Mouse (Mus musculus): ENCODE measurements at regions not wholly inside any gene's neighbourhood (a gene's known extent, or its start where the extent isn't known, plus 50 kb on each side); places are given as distances from the start of the nearest gene placed in this dataset.

DNA sequence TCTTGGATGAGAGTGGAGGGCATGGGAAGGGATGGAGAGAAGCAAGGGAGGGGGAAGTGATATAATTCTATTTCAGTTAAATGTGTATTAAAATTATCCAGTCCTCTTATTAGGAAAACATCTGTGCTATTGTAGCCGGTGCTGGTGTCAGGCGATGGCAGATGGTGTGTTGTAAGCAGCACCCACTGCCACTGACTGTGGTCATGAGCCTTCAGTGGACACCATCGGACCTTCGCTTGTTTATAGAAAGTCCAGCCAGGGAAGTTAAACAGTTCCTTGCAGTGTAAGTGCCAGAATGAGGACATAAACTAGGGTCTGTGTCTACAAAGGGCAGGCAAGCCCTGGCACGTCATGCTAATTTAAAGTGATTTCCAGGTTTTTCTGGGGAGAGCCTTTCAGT lies 80.7 kb upstream of the Fat4 start:
- Histone ChIP-seq H3K4me3 (ENCODE audit: low read depth, low read length) (no peak overlapping the region), H3K36me3 (ENCODE audit: control insufficient read depth, insufficient read depth, low read length, poor library complexity, severe bottlenecking) (no peaks in the 10 kb centered on the region), H3K4me1 (ENCODE audit: control insufficient read depth, insufficient read depth, low read length) (no peaks in the 10 kb centered on the region), H3K27ac (ENCODE audit: insufficient read depth, low read length) (no peak overlapping the region), H3K9me3 (replicated peaks; ENCODE audit: control insufficient read depth, insufficient read depth, low read length, poor library complexity, severe bottlenecking) (peaks cover 6% of the 10 kb centered on the region; the same call in 1 of the 2 replicates), H3K27me3 (ENCODE audit: control insufficient read depth, insufficient read depth, low read length, poor library complexity, severe bottlenecking) (no peaks in the 10 kb centered on the region), H3K9ac (ENCODE audit: low read depth, poor library complexity, severe bottlenecking) (no peak overlapping the region)
- TF ChIP-seq CTCF (IDR thresholded peaks at IDR 0.05; ENCODE audit: low read depth, low read length), result no peak
- TF ChIP-seq POLR2A (IDR thresholded peaks at IDR 0.05; ENCODE audit: insufficient read depth, low read length), result no peak
- no peak for TF ChIP-seq EP300 (IDR thresholded peaks at IDR 0.05; ENCODE audit: insufficient read depth, low read depth, low read length)

DNA sequence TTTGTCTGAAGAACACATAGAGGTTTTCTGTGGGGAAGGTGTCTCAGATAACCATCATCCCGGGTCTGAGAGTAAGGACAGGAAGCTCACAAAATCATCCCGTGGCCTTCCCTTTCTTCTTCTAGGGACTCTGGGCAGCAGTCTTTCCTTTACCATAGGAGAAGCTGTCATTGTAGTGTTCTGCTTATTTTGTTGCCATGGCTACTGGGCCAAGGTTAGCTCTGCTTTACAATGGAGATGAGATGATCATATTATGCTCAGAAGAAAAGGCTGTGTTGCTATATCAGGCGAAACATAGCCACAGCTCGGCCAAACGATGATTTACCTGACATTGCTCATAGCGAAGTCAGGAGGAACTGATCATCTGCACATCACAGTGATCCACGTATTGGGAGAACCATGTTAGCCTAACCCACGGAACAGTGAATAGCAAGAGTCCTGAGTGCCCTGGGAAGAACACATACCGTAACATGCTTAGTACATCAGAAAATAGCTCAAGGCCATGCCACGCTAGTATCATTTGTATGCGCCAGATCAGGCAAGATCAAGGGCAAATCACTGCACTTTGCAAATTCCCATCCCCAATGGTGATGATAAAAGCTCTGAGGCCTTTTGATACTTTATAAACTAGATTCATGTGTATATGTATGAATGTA lies 91.0 kb upstream of the Fat4 start:
- TF ChIP-seq EP300 (IDR thresholded peaks at IDR 0.05; ENCODE audit: insufficient read depth, low read depth, low read length) (no peak), CTCF (IDR thresholded peaks at IDR 0.05; ENCODE audit: low read depth, low read length) (no peak), POLR2A (IDR thresholded peaks at IDR 0.05; ENCODE audit: insufficient read depth, low read length) (no peak)
- Histone ChIP-seq H3K4me3 (ENCODE audit: low read depth, low read length) (no peak overlapping the region), H3K27me3 (ENCODE audit: control insufficient read depth, insufficient read depth, low read length, poor library complexity, severe bottlenecking) (no peaks in the 10 kb centered on the region), H3K27ac (ENCODE audit: insufficient read depth, low read length) (no peak overlapping the region), H3K9ac (ENCODE audit: low read depth, poor library complexity, severe bottlenecking) (no peak overlapping the region), H3K4me1 (ENCODE audit: control insufficient read depth, insufficient read depth, low read length) (no peaks in the 10 kb centered on the region), H3K9me3 (replicated peaks; ENCODE audit: control insufficient read depth, insufficient read depth, low read length, poor library complexity, severe bottlenecking) (no peaks in the 10 kb centered on the region), H3K36me3 (ENCODE audit: control insufficient read depth, insufficient read depth, low read length, poor library complexity, severe bottlenecking) (no peaks in the 10 kb centered on the region)

DNA sequence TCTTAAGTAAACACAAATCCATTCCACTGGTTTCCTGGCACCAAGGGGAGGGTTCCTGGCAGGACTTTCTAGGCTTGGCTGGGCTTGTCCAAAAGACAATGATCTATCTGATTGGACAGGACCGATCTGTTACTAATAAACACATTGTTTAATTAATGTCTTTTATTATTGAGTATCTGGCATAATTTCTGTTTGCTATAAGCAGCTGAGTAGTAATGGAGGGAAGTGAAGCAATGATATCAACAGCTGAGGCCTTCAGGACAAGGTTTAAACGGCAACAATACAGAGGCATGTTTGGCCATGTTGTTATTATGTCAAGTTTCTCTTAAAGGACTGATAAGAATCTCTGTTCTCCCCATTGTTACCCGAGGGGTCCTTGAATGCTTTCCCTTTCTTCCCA lies 93.5 kb upstream of the Fat4 start:
- Histone ChIP-seq H3K9ac (ENCODE audit: low read depth, poor library complexity, severe bottlenecking) (no peak overlapping the region), H3K4me1 (ENCODE audit: control insufficient read depth, insufficient read depth, low read length) (no peaks in the 10 kb centered on the region)
- TF ChIP-seq CTCF (IDR thresholded peaks at IDR 0.05; ENCODE audit: low read depth, low read length), result no peak
- TF ChIP-seq POLR2A (IDR thresholded peaks at IDR 0.05; ENCODE audit: insufficient read depth, low read length), result no peak
- TF ChIP-seq EP300 (IDR thresholded peaks at IDR 0.05; ENCODE audit: insufficient read depth, low read depth, low read length), result no peak

DNA sequence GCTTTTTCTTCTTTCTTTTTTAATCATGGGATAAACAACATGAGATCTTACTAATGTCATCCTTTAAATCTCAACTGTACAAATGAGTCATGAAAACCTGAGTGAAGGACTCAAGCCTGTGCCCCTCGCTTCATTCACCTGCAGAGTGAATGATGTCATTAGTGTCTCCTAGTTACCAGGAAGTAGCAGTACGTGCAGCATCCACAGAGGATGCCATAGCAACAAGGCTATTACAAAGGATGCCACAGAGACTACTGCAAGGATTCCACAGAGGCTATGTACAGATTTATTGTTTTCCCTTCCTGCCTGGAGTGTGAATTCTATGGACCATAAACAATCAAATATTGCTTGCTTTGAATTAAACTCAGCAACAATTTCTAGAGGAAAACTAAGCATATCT lies 98.0 kb upstream of the Fat4 start:
- Histone ChIP-seq H3K36me3 (ENCODE audit: control insufficient read depth, insufficient read depth, low read length, poor library complexity, severe bottlenecking) (no peaks in the 10 kb centered on the region), H3K4me3 (ENCODE audit: low read depth, low read length) (no peak overlapping the region)
- no peak for TF ChIP-seq EP300 (IDR thresholded peaks at IDR 0.05; ENCODE audit: insufficient read depth, low read depth, low read length)

More for the DNA sequence above, 93.5 kb upstream of the Fat4 start:
- Histone ChIP-seq H3K27ac (ENCODE audit: insufficient read depth, low read length) (no peak overlapping the region), H3K4me3 (ENCODE audit: low read depth, low read length) (no peak overlapping the region), H3K27me3 (ENCODE audit: control insufficient read depth, insufficient read depth, low read length, poor library complexity, severe bottlenecking) (no peaks in the 10 kb centered on the region), H3K9me3 (replicated peaks; ENCODE audit: control insufficient read depth, insufficient read depth, low read length, poor library complexity, severe bottlenecking) (no peaks in the 10 kb centered on the region), H3K36me3 (ENCODE audit: control insufficient read depth, insufficient read depth, low read length, poor library complexity, severe bottlenecking) (no peaks in the 10 kb centered on the region)

DNA sequence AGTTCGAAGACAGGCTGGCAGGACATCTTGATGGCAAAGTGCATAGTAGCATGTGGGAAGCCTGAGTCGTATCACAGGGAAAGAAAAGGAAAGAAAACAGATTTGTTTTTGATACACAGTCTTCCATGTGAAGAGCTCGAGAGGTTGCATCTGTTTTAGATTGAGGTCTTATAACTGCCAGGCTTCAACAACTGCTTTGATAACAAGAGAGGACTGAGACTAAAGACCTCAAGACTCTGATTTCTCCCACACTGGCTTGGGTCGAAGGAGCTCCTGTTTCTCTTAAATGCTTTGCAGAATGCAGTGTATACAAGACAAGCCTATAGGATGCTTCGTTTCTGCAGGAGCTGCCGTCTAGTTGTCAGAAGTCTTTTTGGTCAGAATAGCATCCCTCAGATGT lies 103.0 kb upstream of the Fat4 start:
- Histone ChIP-seq H3K4me3 (ENCODE audit: low read depth, low read length) (no peak overlapping the region), H3K36me3 (ENCODE audit: control insufficient read depth, insufficient read depth, low read length, poor library complexity, severe bottlenecking) (no peaks in the 10 kb centered on the region), H3K9me3 (replicated peaks; ENCODE audit: control insufficient read depth, insufficient read depth, low read length, poor library complexity, severe bottlenecking) (no peaks in the 10 kb centered on the region), H3K27me3 (ENCODE audit: control insufficient read depth, insufficient read depth, low read length, poor library complexity, severe bottlenecking) (no peaks in the 10 kb centered on the region), H3K9ac (ENCODE audit: low read depth, poor library complexity, severe bottlenecking) (no peak overlapping the region), H3K4me1 (ENCODE audit: control insufficient read depth, insufficient read depth, low read length) (no peaks in the 10 kb centered on the region), H3K27ac (ENCODE audit: insufficient read depth, low read length) (no peak overlapping the region)
- TF ChIP-seq POLR2A (IDR thresholded peaks at IDR 0.05; ENCODE audit: insufficient read depth, low read length), result no peak

More for the DNA sequence above, 98.0 kb upstream of the Fat4 start:
- Histone ChIP-seq H3K9me3 (replicated peaks; ENCODE audit: control insufficient read depth, insufficient read depth, low read length, poor library complexity, severe bottlenecking) (no peaks in the 10 kb centered on the region), H3K4me1 (ENCODE audit: control insufficient read depth, insufficient read depth, low read length) (no peaks in the 10 kb centered on the region), H3K9ac (ENCODE audit: low read depth, poor library complexity, severe bottlenecking) (no peak overlapping the region), H3K27ac (ENCODE audit: insufficient read depth, low read length) (no peak overlapping the region), H3K27me3 (ENCODE audit: control insufficient read depth, insufficient read depth, low read length, poor library complexity, severe bottlenecking) (no peaks in the 10 kb centered on the region)

DNA sequence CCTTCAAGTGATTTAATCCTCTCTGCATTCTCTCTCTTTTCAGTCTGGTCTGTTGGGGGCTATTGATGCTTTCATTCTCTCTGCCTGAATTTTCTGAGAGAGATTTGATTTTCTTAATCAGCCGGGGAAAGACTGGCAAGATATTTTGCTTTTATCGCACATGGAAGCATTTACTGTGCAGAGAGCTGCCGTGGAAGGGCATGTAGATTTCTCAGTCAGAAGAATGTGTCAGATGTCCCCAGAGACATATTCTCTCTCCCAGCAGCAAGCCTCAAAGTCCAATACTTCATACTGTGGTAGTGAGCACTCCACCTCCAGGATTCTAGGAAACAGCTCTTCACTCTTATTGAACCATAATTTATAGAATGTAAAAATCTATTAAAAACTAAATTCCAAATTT lies 103.7 kb upstream of the Fat4 start:
- H3K27me3 ChIP-seq (ENCODE audit: control insufficient read depth, insufficient read depth, low read length, poor library complexity, severe bottlenecking), result no peaks in the 10 kb centered on the region
- no peak overlapping the region for H3K27ac ChIP-seq (ENCODE audit: insufficient read depth, low read length)
- H3K4me1 ChIP-seq (ENCODE audit: control insufficient read depth, insufficient read depth, low read length), result no peaks in the 10 kb centered on the region
- H3K9me3 ChIP-seq (replicated peaks; ENCODE audit: control insufficient read depth, insufficient read depth, low read length, poor library complexity, severe bottlenecking), result no peaks in the 10 kb centered on the region
- H3K4me3 ChIP-seq (ENCODE audit: low read depth, low read length), result no peak overlapping the region
- no peak for TF ChIP-seq EP300 (IDR thresholded peaks at IDR 0.05; ENCODE audit: insufficient read depth, low read depth, low read length)
- no peak for TF ChIP-seq CTCF (IDR thresholded peaks at IDR 0.05; ENCODE audit: low read depth, low read length)
- TF ChIP-seq POLR2A (IDR thresholded peaks at IDR 0.05; ENCODE audit: insufficient read depth, low read length), result no peak
- H3K36me3 ChIP-seq (ENCODE audit: control insufficient read depth, insufficient read depth, low read length, poor library complexity, severe bottlenecking), result no peaks in the 10 kb centered on the region
- no peak overlapping the region for H3K9ac ChIP-seq (ENCODE audit: low read depth, poor library complexity, severe bottlenecking)
